Comparison of ENCODE assay signal across 33 mouse cellular contexts in genomic region chr2:84599270-84599888, GRCm38 (mm10). TPM values are rescaled to one million over a fixed set of nuclear protein-coding genes. Genes with fewer than 3 reads are reported as not detected.
DNase-seq lines count a peak whose midpoint lies in the region; ATAC-seq and TF ChIP-seq lines count a peak whose summit lies in the region.
"Had no signal": no experiment of that assay in that cellular context is flagged by ENCODE, and none has a peak within 500 bp of the region (broad histone marks: within the 10 kb centered on the region; RNA-seq: fewer than 3 reads in every experiment).

No protein-coding gene starts in this region.

- H3K4me1 ChIP-seq in heart, embryonic 12.5 days (replicated peaks) = peaks cover 8% of the 10 kb centered on the region
- 0 out of 2 replicates have a peak, but pooled peaks cover 7% of the 10 kb centered on the region for H3K4me1 ChIP-seq in heart, postnatal 0 days (ENCODE audit: control insufficient read depth, insufficient read depth)
- H3K4me1 ChIP-seq in intestine, embryonic 15.5 days (replicated peaks) = no peaks in the 10 kb centered on the region
- peaks cover 3% of the 10 kb centered on the region; the same call in 1 of the 2 replicates for H3K4me1 ChIP-seq in intestine, embryonic 16.5 days (ENCODE audit: control insufficient read depth, insufficient read depth, low read length)
- H3K4me1 ChIP-seq: embryonic facial prominence, embryonic 13.5 days; hindbrain, embryonic 10.5 days; limb, embryonic 12.5 days; liver, embryonic 15.5 days; lung, embryonic 15.5 days; neural tube, embryonic 13.5 days had no signal

- no peaks in the 10 kb centered on the region for H3K9me3 ChIP-seq in heart, embryonic 12.5 days (replicated peaks)
- H3K9me3 ChIP-seq in heart, postnatal 0 days (replicated peaks; ENCODE audit: control insufficient read depth, low read length) = no peaks in the 10 kb centered on the region
- no peaks in the 10 kb centered on the region for H3K9me3 ChIP-seq in intestine, embryonic 15.5 days
- no peaks in the 10 kb centered on the region for H3K9me3 ChIP-seq in intestine, embryonic 16.5 days (ENCODE audit: control insufficient read depth, low read length)
- H3K9me3 ChIP-seq: embryonic facial prominence, embryonic 13.5 days; hindbrain, embryonic 10.5 days; limb, embryonic 12.5 days; liver, embryonic 15.5 days; lung, embryonic 15.5 days; neural tube, embryonic 13.5 days had no signal

- no peak overlapping the region for H3K9ac ChIP-seq in heart, embryonic 12.5 days
- no peak overlapping the region for H3K9ac ChIP-seq in heart, postnatal 0 days (replicated peaks; ENCODE audit: low read depth, low read length)
- H3K9ac ChIP-seq in intestine, embryonic 15.5 days = no peak overlapping the region
- H3K9ac ChIP-seq in intestine, embryonic 16.5 days (ENCODE audit: low read depth, low read length) = no peak overlapping the region
- H3K9ac ChIP-seq: embryonic facial prominence, embryonic 13.5 days; limb, embryonic 12.5 days; liver, embryonic 15.5 days; lung, embryonic 15.5 days; neural tube, embryonic 13.5 days had no signal

- H3K36me3 ChIP-seq in heart, embryonic 12.5 days = peaks cover 68% of the 10 kb centered on the region
- peaks cover 57% of the 10 kb centered on the region for H3K36me3 ChIP-seq in heart, postnatal 0 days (replicated peaks; ENCODE audit: control insufficient read depth, insufficient read depth, low read length)
- peaks cover 17% of the 10 kb centered on the region; the same call in 1 of the 2 replicates for H3K36me3 ChIP-seq in intestine, embryonic 15.5 days
- peaks cover 17% of the 10 kb centered on the region for H3K36me3 ChIP-seq in intestine, embryonic 16.5 days (ENCODE audit: control insufficient read depth, insufficient read depth, low read length)

- peak overlapping the region; percentile 51; the same call in 1 of the 2 replicates for H3K27ac ChIP-seq in heart, embryonic 12.5 days (ENCODE audit: poor library complexity, severe bottlenecking)
- H3K27ac ChIP-seq in heart, postnatal 0 days (ENCODE audit: low read depth) = peak overlapping the region; percentile 63
- no peak overlapping the region for H3K27ac ChIP-seq in intestine, embryonic 15.5 days
- H3K27ac ChIP-seq in intestine, embryonic 16.5 days (ENCODE audit: low read length) = no peak overlapping the region
- H3K27ac ChIP-seq: embryonic facial prominence, embryonic 13.5 days; gastrocnemius, adult 2 months; hindbrain, embryonic 10.5 days; limb, embryonic 12.5 days; liver, embryonic 15.5 days; lung, embryonic 15.5 days; neural tube, embryonic 13.5 days had no signal

- no peak for TF ChIP-seq EP300 in heart, postnatal 0 days (IDR thresholded peaks at IDR 0.05; ENCODE audit: low read depth)

- no peak overlapping the region for H3K4me2 ChIP-seq in heart, embryonic 12.5 days
- H3K4me2 ChIP-seq in heart, postnatal 0 days (ENCODE audit: low read depth, low read length) = no peak overlapping the region
- H3K4me2 ChIP-seq in intestine, embryonic 15.5 days (replicated peaks) = no peak overlapping the region
- H3K4me2 ChIP-seq in intestine, embryonic 16.5 days (ENCODE audit: low read depth, low read length) = no peak overlapping the region
- H3K4me2 ChIP-seq: embryonic facial prominence, embryonic 13.5 days; limb, embryonic 12.5 days; liver, embryonic 15.5 days; lung, embryonic 15.5 days; midbrain, embryonic 11.5 days; neural tube, embryonic 13.5 days had no signal

- no peak for TF ChIP-seq CTCF in heart, postnatal 0 days (IDR thresholded peaks at IDR 0.05; ENCODE audit: low read depth)

- DNase-seq in heart, adult 11 months = no peak
- peak; percentile 60 for DNase-seq in heart, postnatal 0 days (ENCODE audit: low spot score)
- no peak for DNase-seq in heart, adult 9 months (ENCODE audit: low spot score in 2 of 2)
- no peak for DNase-seq in yolk sac, embryonic 10.5 days (ENCODE audit: low spot score)
- DNase-seq in cerebellum, postnatal 25 days = no peak
- DNase-seq: adrenal gland, postnatal 25 days; B cell, adult 2 months; cerebellum, adult 11-12 months; cerebellum, adult 9-11 months; gastrocnemius, adult 2 months; gastrocnemius, postnatal 36 days; kidney, adult 11 months; kidney, postnatal 25 days; right cerebral cortex, postnatal 4 days had no signal

- WGBS in heart, embryonic 12.5 days = 84% methylated on average over 6 of the region's 6 CpGs
- WGBS in heart, postnatal 0 days = 72% methylated on average over 6 of the region's 6 CpGs
- WGBS in intestine, embryonic 15.5 days = 88% methylated on average over 6 of the region's 6 CpGs
- 86% methylated on average over 6 of the region's 6 CpGs for WGBS in intestine, embryonic 16.5 days

- H3K4me3 ChIP-seq in heart, embryonic 12.5 days = no peak overlapping the region
- H3K4me3 ChIP-seq in heart, postnatal 0 days (ENCODE audit: low read depth, low read length) = no peak overlapping the region
- no peak overlapping the region for H3K4me3 ChIP-seq in intestine, embryonic 15.5 days (replicated peaks)
- H3K4me3 ChIP-seq in intestine, embryonic 16.5 days (ENCODE audit: low read length) = no peak overlapping the region
- H3K4me3 ChIP-seq: embryonic facial prominence, embryonic 13.5 days; gastrocnemius, adult 2 months; hindbrain, embryonic 10.5 days; limb, embryonic 12.5 days; liver, embryonic 15.5 days; lung, embryonic 15.5 days; neural tube, embryonic 13.5 days had no signal

- no peak for ATAC-seq in heart, embryonic 12.5 days (ENCODE audit: insufficient number of reproducible peaks, low FRiP score)
- ATAC-seq in heart, postnatal 0 days (ENCODE audit: insufficient read depth, low read depth) = peak; percentile 68
- 0 out of 2 replicates have a peak, but pooled peaks have one; percentile 35 for ATAC-seq in intestine, embryonic 15.5 days
- peak; percentile 39; the same call in 1 of the 2 replicates for ATAC-seq in intestine, embryonic 16.5 days
- ATAC-seq: hindbrain, embryonic 16.5 days had no signal

- H3K27me3 ChIP-seq in heart, embryonic 12.5 days (replicated peaks) = no peaks in the 10 kb centered on the region
- no peaks in the 10 kb centered on the region for H3K27me3 ChIP-seq in heart, postnatal 0 days (ENCODE audit: control insufficient read depth, insufficient read depth, low read length)
- no peaks in the 10 kb centered on the region for H3K27me3 ChIP-seq in intestine, embryonic 15.5 days (replicated peaks)
- H3K27me3 ChIP-seq in intestine, embryonic 16.5 days (replicated peaks; ENCODE audit: control insufficient read depth, insufficient read depth, low read length) = no peaks in the 10 kb centered on the region
- H3K27me3 ChIP-seq: embryonic facial prominence, embryonic 13.5 days; limb, embryonic 12.5 days; liver, embryonic 15.5 days; lung, embryonic 15.5 days; neural tube, embryonic 13.5 days had no signal

RNA-seq across cellular contexts. Expression of gene Ctnnd1, which starts 51.2 kb away (rescaled TPM):
- 105 and 109 TPM in 2 replicates for polyA plus RNA-seq in heart, embryonic 12.5 days (2016; fragmentation: Nextera tagmentation; extraction: Ambion mirVana)
- 121 and 156 TPM in 2 replicates for total RNA-seq in heart, postnatal 0 days (2014; rRNA removed; ENCODE audit: low replicate concordance)
- polyA plus RNA-seq in heart, postnatal 0 days (2015; fragmentation: Nextera tagmentation; extraction: Ambion mirVana) = 26.5 and 29.8 TPM in 2 replicates
- polyA plus RNA-seq in intestine, embryonic 15.5 days (2015; fragmentation: Nextera tagmentation; extraction: Ambion mirVana) = 60.7 and 64.4 TPM in 2 replicates
- polyA plus RNA-seq in intestine, embryonic 16.5 days (2015; fragmentation: Nextera tagmentation; extraction: Ambion mirVana) = 57.2 and 64.1 TPM in 2 replicates

RNA-seq across cellular contexts. Expression of gene Btbd18, which starts 59.5 kb away (rescaled TPM):
- polyA plus RNA-seq in heart, embryonic 12.5 days (2016; fragmentation: Nextera tagmentation; extraction: Ambion mirVana) = 0.10 TPM in 2 replicates
- total RNA-seq in heart, postnatal 0 days (2014; rRNA removed; ENCODE audit: low replicate concordance) = not detected in 2 replicates
- polyA plus RNA-seq in heart, postnatal 0 days (2015; fragmentation: Nextera tagmentation; extraction: Ambion mirVana) = 0.05 and 0.08 TPM in 2 replicates
- 0.05 and 0.06 TPM in 2 replicates for polyA plus RNA-seq in intestine, embryonic 15.5 days (2015; fragmentation: Nextera tagmentation; extraction: Ambion mirVana)
- 0.07 and 0.12 TPM in 2 replicates for polyA plus RNA-seq in intestine, embryonic 16.5 days (2015; fragmentation: Nextera tagmentation; extraction: Ambion mirVana)
- total RNA-seq: common myeloid progenitor, adult 5-6 weeks; gastrocnemius, adult 2 months; gastrocnemius, postnatal 36 days; layer of hippocampus, adult 18-20 months; layer of hippocampus, postnatal 10 days; left cerebral cortex, adult 18-20 months; left cerebral cortex, postnatal 25 days; liver, adult 2 months; midbrain, postnatal 0 days had no signal
- polyA plus RNA-seq: liver, adult 2 months; spleen, adult 2 months had no signal

Comparison
In these comparisons a context has a peak if more than half of its experiments do, and no peak if none do; other contexts are left out.
1. H3K27ac ChIP-seq: peak in heart, embryonic 12.5 days (single experiment) and heart, postnatal 0 days (single experiment); none in intestine, embryonic 15.5 days (single experiment) and intestine, embryonic 16.5 days (single experiment).